Mouse (Mus musculus): ENCODE measurements around the gene Olfr978. TPM values are rescaled to one million over a fixed set of nuclear protein-coding genes. Genes with fewer than 3 reads are reported as not detected.
"Not testable (repeated sequence)": the region's sequence is repeated elsewhere in the genome, so short reads cannot be mapped to it uniquely, and the experiment has no call there.

The Olfr978 gene
- not detected for total RNA-seq (2021)
- long read RNA-seq, experiment 1 = 0 reads
- long read RNA-seq, experiment 2 = 0 reads

GRCm38 (mm10) chr9:39991813-39992212 lies at the start of gene Olfr978:
Gene Olfr978, plus strand, starts transcription at chr9:39992113.
- no peak for DNase-seq

- no peak for DNase-seq
These were observed 40.0 kb upstream of the Olfr978 start, which contains the start of gene Olfr975 for GRCm38 (mm10) chr9:39951946-39952345. Gene Olfr975, minus strand, starts transcription at chr9:39952046.

GRCm38 (mm10) chr9:39961033-39961432 lies 30.9 kb upstream of the Olfr978 start, which contains the start of gene Olfr976:
Gene Olfr976, minus strand, starts transcription at chr9:39961133.
- not testable (repeated sequence) for DNase-seq

GRCm38 (mm10) chr9:39976581-39977145 lies 15.2 kb upstream of the Olfr978 start:
- not testable (repeated sequence) for DNase-seq

GRCm38 (mm10) chr9:40003365-40003764 lies 11.5 kb downstream of the Olfr978 start, which contains the start of gene Olfr979:
Gene Olfr979, minus strand, starts transcription at chr9:40003465.
- DNase-seq = no peak

- no peak for DNase-seq
These were observed 17.6 kb downstream of the Olfr978 start, which contains the start of gene Olfr980 for GRCm38 (mm10) chr9:40009482-40009881. Gene Olfr980, minus strand, starts transcription at chr9:40009582.

GRCm38 (mm10) chr9:40021164-40021563 lies 29.3 kb downstream of the Olfr978 start, which contains the start of gene Olfr981:
Gene Olfr981, plus strand, starts transcription at chr9:40021464.
- no peak for DNase-seq

Other genes with a start within 250 kb of the Olfr978 start
- not detected for gene Olfr967, start 245.9 kb upstream of the Olfr978 start, total RNA-seq (2021)
- not detected for gene Olfr968, start 208.9 kb upstream of the Olfr978 start, total RNA-seq (2021)
- not detected for gene Olfr969, start 201.2 kb upstream of the Olfr978 start, total RNA-seq (2021)
- not detected for gene Olfr970, start 183.3 kb upstream of the Olfr978 start, total RNA-seq (2021)
- gene Olfr971, start 155.2 kb upstream of the Olfr978 start, total RNA-seq (2021) = not detected
- gene Olfr972, start 125.7 kb upstream of the Olfr978 start, total RNA-seq (2021) = not detected
- not detected for gene Olfr229, start 84.8 kb upstream of the Olfr978 start, total RNA-seq (2021)
- gene Olfr974, start 54.6 kb upstream of the Olfr978 start, total RNA-seq (2021) = not detected
- not detected for gene Olfr975, start 40.1 kb upstream of the Olfr978 start, total RNA-seq (2021)
- not detected for gene Olfr976, start 31.0 kb upstream of the Olfr978 start, total RNA-seq (2021)
- gene Olfr979, start 11.4 kb downstream of the Olfr978 start, total RNA-seq (2021) = not detected
- not detected for gene Olfr980, start 17.5 kb downstream of the Olfr978 start, total RNA-seq (2021)
- gene Olfr981, start 29.4 kb downstream of the Olfr978 start, total RNA-seq (2021) = not detected
- not detected for gene Olfr982, start 81.7 kb downstream of the Olfr978 start, total RNA-seq (2021)
- not detected for gene Olfr983, start 101.5 kb downstream of the Olfr978 start, total RNA-seq (2021)
- not detected for gene Olfr984, start 122.1 kb downstream of the Olfr978 start, total RNA-seq (2021)
- gene Olfr985, start 138.1 kb downstream of the Olfr978 start, total RNA-seq (2021) = not detected
- gene Tmem225, start 156.0 kb downstream of the Olfr978 start, total RNA-seq (2021) = not detected
- gene Olfr986, start 188.8 kb downstream of the Olfr978 start, total RNA-seq (2021) = not detected
- gene Zfp202, start 200.2 kb downstream of the Olfr978 start, total RNA-seq (2021) = 1 to 10 TPM; 2.5 to 2.7 TPM